Mouse (Mus musculus): ENCODE measurements around the gene Abcb4.
"Not testable (repeated sequence)": the region's sequence is repeated elsewhere in the genome, so short reads cannot be mapped to it uniquely, and the experiment has no call there.

The Abcb4 gene

DNA sequence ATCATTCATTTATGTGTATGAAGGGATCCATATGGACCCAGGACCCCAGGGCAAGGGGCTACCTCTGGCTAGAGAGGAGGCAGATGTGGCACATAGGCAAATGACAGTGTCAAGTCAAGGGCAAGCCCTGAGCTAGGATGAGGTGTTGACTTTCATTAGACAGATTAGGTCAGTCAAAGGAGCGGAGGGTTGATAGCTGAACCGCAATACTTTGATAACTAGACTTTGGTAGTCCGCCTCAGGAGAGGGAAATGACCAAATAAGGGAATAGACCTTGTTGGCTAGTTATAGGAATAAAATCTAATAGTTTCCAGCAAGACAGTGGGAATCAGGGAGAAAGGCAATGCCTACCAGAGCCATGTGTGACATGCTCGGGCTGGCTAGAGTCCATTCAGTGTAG is 105.6 kb downstream of the Abcb4 start:
- DNase-seq (ENCODE audit: low spot score): no peak

DNA sequence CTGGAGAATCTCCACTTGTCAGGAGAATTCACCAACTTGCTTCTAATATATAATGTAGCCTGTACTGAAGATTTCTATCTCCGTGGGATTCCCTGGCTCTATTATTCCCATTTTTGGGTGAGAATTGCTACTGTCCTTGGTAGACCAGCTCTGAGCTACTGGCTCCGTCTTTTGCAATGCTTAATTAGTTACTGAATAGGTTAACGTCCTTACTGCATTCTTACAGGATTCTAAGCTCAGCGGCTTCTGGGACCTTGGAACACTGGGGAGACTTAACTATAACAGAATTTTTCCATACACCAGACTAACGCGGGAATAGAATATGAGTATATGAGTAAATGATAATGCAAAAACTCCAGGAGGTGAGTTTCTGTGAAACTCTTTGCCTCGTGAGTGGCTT is 106.5 kb downstream of the Abcb4 start:
- not testable (repeated sequence) for DNase-seq (ENCODE audit: low spot score)

DNA sequence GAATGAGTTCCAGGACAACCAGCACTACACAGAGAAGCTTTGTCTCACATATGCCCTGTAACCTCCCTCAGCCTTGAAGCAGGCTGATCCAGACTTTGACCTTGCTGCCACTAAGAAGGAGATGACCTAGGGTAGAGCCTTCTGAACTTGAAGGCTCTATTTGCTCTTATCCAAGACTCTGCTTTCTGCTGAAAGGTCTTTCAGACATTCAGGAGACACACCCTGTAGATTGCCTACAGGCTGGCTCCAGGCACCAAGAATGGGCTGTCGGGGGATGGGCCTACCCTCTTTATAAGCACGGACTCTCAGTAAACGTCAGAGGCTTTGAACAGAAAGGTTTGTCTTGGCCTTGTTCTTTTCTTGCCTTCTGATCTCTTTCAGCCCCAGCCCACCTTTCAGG is 113.1 kb downstream of the Abcb4 start:
- DNase-seq (ENCODE audit: low spot score): not testable (repeated sequence)
